ENCODE assay signal across 8 mouse cellular contexts in the genomic region with DNA sequence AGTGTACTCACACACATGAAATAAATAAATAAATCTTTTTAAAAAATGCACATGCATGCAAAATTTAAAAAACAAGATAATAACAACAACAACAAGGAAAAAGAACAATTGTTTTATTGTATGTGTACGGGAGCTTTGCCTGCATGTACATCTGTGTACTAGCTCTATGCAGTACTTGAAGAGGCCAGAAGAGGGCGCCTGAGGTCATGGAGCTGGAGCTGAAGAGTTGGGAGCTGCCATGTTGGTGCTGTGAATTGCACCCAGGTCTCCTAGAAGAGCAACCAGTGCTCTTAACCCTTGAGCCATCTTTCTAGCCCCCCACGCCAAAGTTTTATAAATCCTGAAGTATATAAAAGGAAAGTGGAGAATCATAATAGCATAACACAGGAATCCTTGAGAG. TPM values are rescaled to one million over a fixed set of nuclear protein-coding genes. Genes with fewer than 3 reads are reported as not detected.
DNase-seq lines count a peak whose midpoint lies in the region; ATAC-seq lines count a peak whose summit lies in the region.

No protein-coding gene starts in this region.

- H3K4me2 ChIP-seq in kidney, embryonic 15.5 days = no peak overlapping the region

- no peaks in the 10 kb centered on the region for H3K9me3 ChIP-seq in kidney, embryonic 15.5 days (replicated peaks)

- H3K4me1 ChIP-seq in kidney, embryonic 15.5 days = peaks cover 40% of the 10 kb centered on the region

- WGBS in kidney, embryonic 15.5 days = 69% methylated on average over 3 of the region's 3 CpGs

- no peak overlapping the region for H3K4me3 ChIP-seq in kidney, embryonic 15.5 days (replicated peaks)

- no peaks in the 10 kb centered on the region for H3K27me3 ChIP-seq in kidney, embryonic 15.5 days

- DNase-seq in kidney, adult 11 months = no peak
- DNase-seq in B cell, adult 2 months = peak; percentile 67 to 70
- DNase-seq in MN1 (ENCODE audit: low spot score) = peak; percentile 40
- peak; percentile 44 for DNase-seq in lung, postnatal 10 days
- no peak for DNase-seq in frontal cortex, postnatal 25 days (ENCODE audit: low spot score in 2 of 2)
- no peak for DNase-seq in gastrocnemius, postnatal 10 days
- DNase-seq in ovary, adult 18-20 months (ENCODE audit: low spot score) = no peak

- peak overlapping the region; percentile 54; the same call in 1 of the 2 replicates for H3K27ac ChIP-seq in kidney, embryonic 15.5 days

- no peak for ATAC-seq in kidney, embryonic 15.5 days (replicated peaks; ENCODE audit: low FRiP score)

- no peak overlapping the region for H3K9ac ChIP-seq in kidney, embryonic 15.5 days

- H3K36me3 ChIP-seq in kidney, embryonic 15.5 days = no peaks in the 10 kb centered on the region

RNA-seq across cellular contexts. Expression of a gene that starts 39.1 kb away (rescaled TPM):
- 2,677 and 2,753 TPM in 2 replicates for polyA plus RNA-seq in kidney, embryonic 15.5 days (2015; fragmentation: Nextera tagmentation; extraction: Ambion mirVana)
- total RNA-seq in gastrocnemius, postnatal 10 days (2021) = 100 to 1,000 TPM; 573 to 601 TPM

RNA-seq across cellular contexts. Expression of a gene that starts 48.8 kb away (rescaled TPM):
- polyA plus RNA-seq in kidney, embryonic 15.5 days (2015; fragmentation: Nextera tagmentation; extraction: Ambion mirVana) = 22.1 and 24.2 TPM in 2 replicates
- 10 to 100 TPM; 22.0 to 27.7 TPM for total RNA-seq in gastrocnemius, postnatal 10 days (2021)

Comparison
In these comparisons a context has a peak if more than half of its experiments do, and no peak if none do; other contexts are left out.
1. DNase-seq: peak in B cell, adult 2 months (2 of 2), MN1 (single experiment) and lung, postnatal 10 days (single experiment); none in kidney, adult 11 months (single experiment), frontal cortex, postnatal 25 days (0 of 2), gastrocnemius, postnatal 10 days (single experiment) and ovary, adult 18-20 months (single experiment).